Mouse (Mus musculus) intestine, postnatal 0 days (tissue): ENCODE data around the gene Pcca. TPM values are rescaled to one million over a fixed set of nuclear protein-coding genes. Genes with fewer than 3 reads are reported as not detected.
A peak's percentile ranks its signal among the peaks of the same experiment; 100 is the strongest.

Experiments used
- ATAC-seq: fragments of 200-750 bp; cut with Nextera tagmentation; 2 replicates; pipeline ENCODE4 v1.8.0; 2017; ENCODE audit warnings: mild to moderate bottlenecking, moderate TSS enrichment, moderate library complexity
- H3K27ac ChIP-seq: fragments of 300-500 bp; sonication (generic); 2 replicates; pipeline ENCODE4 v1.5.1; 2014; ENCODE audit warnings: mild to moderate bottlenecking, low read depth, low read length, moderate library complexity
- H3K27me3 ChIP-seq: fragments of 300-500 bp; sonication (generic); replicated peaks from 2 replicates; pipeline ENCODE4 v1.6.1; 2014; ENCODE audit warnings: low read length, mixed read lengths; ENCODE audit not compliant: control insufficient read depth, insufficient read depth
- H3K36me3 ChIP-seq: fragments of 300-500 bp; sonication (generic); 2 replicates; pipeline ENCODE4 v1.6.1; 2014; ENCODE audit warnings: mild to moderate bottlenecking, moderate library complexity; ENCODE audit not compliant: control insufficient read depth, insufficient read depth
- H3K4me1 ChIP-seq: fragments of 300-500 bp; sonication (generic); replicated peaks from 2 replicates; pipeline ENCODE4 v1.6.1; 2014; ENCODE audit warnings: antibody characterized with exemption, low read length, mixed read lengths; ENCODE audit not compliant: control insufficient read depth, insufficient read depth
- H3K4me2 ChIP-seq: fragments of 300-500 bp; sonication (generic); replicated peaks from 2 replicates; pipeline ENCODE4 v1.6.1; 2014; ENCODE audit warnings: low read depth, mild to moderate bottlenecking, moderate library complexity
- H3K4me3 ChIP-seq: fragments of 300-500 bp; sonication (generic); 2 replicates; pipeline ENCODE4 v1.5.1; 2014; ENCODE audit warnings: low read depth, low read length
- H3K9ac ChIP-seq: fragments of 300-500 bp; sonication (generic); 2 replicates; pipeline ENCODE4 v1.6.1; 2014; ENCODE audit warnings: mild to moderate bottlenecking, low read depth, low read length
- H3K9me3 ChIP-seq: fragments of 300-500 bp; sonication (generic); 2 replicates; pipeline ENCODE4 v1.6.1; 2016; ENCODE audit warnings: mixed run types; ENCODE audit not compliant: control insufficient read depth
- CTCF ChIP-seq: sonication (generic); IDR thresholded peaks from 2 replicates; pipeline ENCODE4 v1.5.1; 2016; ENCODE audit warnings: low read depth, mild to moderate bottlenecking, control low read depth, antibody characterized with exemption, moderate library complexity
- WGBS: fragments of 180-500 bp; shearing (Covaris S2); extraction: QIAGEN DNeasy Blood & Tissue Kit; methylation state at CpG from one replicate; pipeline ENCODE4 v1.1.7; 2014; 5-methylcytosine and 5-hydroxymethylcytosine counted together
- polyA plus RNA-seq: library from polyadenylated mRNA; unstranded; fragments of >200 nt; fragmentation: Nextera tagmentation; extraction: Ambion mirVana; gene quantifications from 2 replicates; pipeline ENCODE4 v1.2.1, GENCODE M21; 2015

The Pcca gene
- polyA plus RNA-seq, 1 experiment from 2014 or later, result 5.9 TPM

- Histone ChIP-seq H3K9ac (no peak overlapping the region), H3K4me2 (no peak overlapping the region), H3K4me3 (no peak overlapping the region), H3K27ac (peak overlapping the region; percentile 65; the same call in 1 of the 2 replicates), H3K27me3 (no peaks in the 10 kb centered on the region), H3K9me3 (no peaks in the 10 kb centered on the region), H3K36me3 (peaks cover 9% of the 10 kb centered on the region; the same call in 1 of the 2 replicates), H3K4me1 (peaks cover 4% of the 10 kb centered on the region)
- peak; percentile 80 for TF ChIP-seq CTCF
- WGBS, result 25% methylated on average over 4 of the region's 4 CpGs
- ATAC-seq, result peak; percentile 76
These were observed 368.8 kb downstream of the Pcca start for GRCm38 (mm10) chr14:122902884-122903283.

DNA sequence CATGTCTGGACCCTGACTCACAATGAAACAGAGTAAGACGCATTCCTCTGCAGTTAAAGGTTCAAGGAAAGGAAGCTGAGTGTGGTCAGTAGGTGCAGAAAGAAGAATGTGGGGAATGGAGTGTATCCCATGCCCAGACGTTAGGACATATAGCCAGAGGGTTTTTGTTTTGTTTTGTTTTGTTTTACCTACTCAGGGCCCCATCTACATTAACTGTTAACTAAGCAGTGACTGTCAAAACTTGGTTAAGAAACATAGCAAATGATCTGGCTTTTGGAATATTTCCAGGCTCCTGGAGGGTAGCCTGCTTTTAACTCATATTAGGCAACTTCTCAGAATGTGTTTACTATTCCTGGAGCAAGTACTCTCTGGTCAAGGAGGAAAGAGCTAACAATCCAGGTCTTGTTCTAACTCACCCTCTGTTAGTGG lies 369.8 kb downstream of the Pcca start:
- Histone ChIP-seq H3K4me3 (no peak overlapping the region), H3K36me3 (peaks cover 9% of the 10 kb centered on the region; the same call in 1 of the 2 replicates), H3K9me3 (no peaks in the 10 kb centered on the region), H3K4me1 (peaks cover 4% of the 10 kb centered on the region), H3K27ac (no peak overlapping the region), H3K4me2 (no peak overlapping the region), H3K9ac (no peak overlapping the region), H3K27me3 (no peaks in the 10 kb centered on the region)
- no peak for TF ChIP-seq CTCF
- 59% methylated on average over 2 of the region's 2 CpGs for WGBS
- ATAC-seq, result no peak

- Histone ChIP-seq H3K27ac (no peak overlapping the region), H3K4me2 (no peak overlapping the region), H3K4me3 (no peak overlapping the region), H3K36me3 (0 out of 2 replicates have a peak, but pooled peaks cover under 1% of the 10 kb centered on the region), H3K9me3 (no peaks in the 10 kb centered on the region), H3K4me1 (peaks cover 4% of the 10 kb centered on the region), H3K27me3 (no peaks in the 10 kb centered on the region), H3K9ac (no peak overlapping the region)
- WGBS, result 67% methylated on average over 1 of the region's 1 CpGs
- TF ChIP-seq CTCF, result no peak
- ATAC-seq, result no peak
These were observed 370.9 kb downstream of the Pcca start for GRCm38 (mm10) chr14:122905007-122905406.

- Histone ChIP-seq H3K4me1 (peaks cover 4% of the 10 kb centered on the region; the same call in 1 of the 2 replicates), H3K4me3 (no peak overlapping the region), H3K27ac (no peak overlapping the region), H3K4me2 (no peak overlapping the region), H3K36me3 (no peaks in the 10 kb centered on the region), H3K9me3 (no peaks in the 10 kb centered on the region), H3K27me3 (no peaks in the 10 kb centered on the region), H3K9ac (no peak overlapping the region)
- WGBS, result 82% methylated on average over 4 of the region's 4 CpGs
- ATAC-seq, result no peak
- TF ChIP-seq CTCF, result no peak
These were observed 374.0 kb downstream of the Pcca start for GRCm38 (mm10) chr14:122908075-122908474.

- Histone ChIP-seq H3K27me3 (no peaks in the 10 kb centered on the region), H3K4me3 (no peak overlapping the region), H3K9me3 (no peaks in the 10 kb centered on the region), H3K27ac (peak overlapping the region; percentile 36), H3K36me3 (no peaks in the 10 kb centered on the region), H3K4me1 (peaks cover 4% of the 10 kb centered on the region; the same call in 1 of the 2 replicates), H3K4me2 (peak overlapping the region; percentile 28; the same call in 1 of the 2 replicates), H3K9ac (no peak overlapping the region)
- TF ChIP-seq CTCF, result no peak
- ATAC-seq, result peak; percentile 73
- WGBS, result 32% methylated on average over 5 of the region's 5 CpGs
These were observed 375.4 kb downstream of the Pcca start for GRCm38 (mm10) chr14:122909368-122910091.

DNA sequence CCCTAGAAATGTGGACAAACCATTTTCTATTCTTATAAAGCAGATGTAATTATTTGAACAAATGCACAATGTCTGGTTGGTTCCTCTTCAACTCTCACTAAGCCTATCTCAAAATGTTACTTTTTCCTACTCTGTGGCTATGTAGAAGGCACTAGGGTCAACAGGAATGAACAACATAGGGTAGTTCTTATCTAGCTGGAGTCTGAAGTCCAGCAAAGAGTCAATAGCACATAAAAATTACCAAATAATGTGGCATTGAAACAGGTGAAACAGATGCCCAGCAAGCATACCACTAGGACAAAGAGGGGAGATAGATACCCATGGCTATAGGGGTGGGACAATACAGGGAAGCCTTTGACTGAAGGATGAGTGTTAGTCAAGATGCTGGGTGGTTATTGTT lies 377.1 kb downstream of the Pcca start:
- no peaks in the 10 kb centered on the region for H3K9me3 ChIP-seq
- H3K36me3 ChIP-seq, result no peaks in the 10 kb centered on the region
- no peak overlapping the region; the same call in 1 of the 2 replicates for H3K4me3 ChIP-seq
- no peak for TF ChIP-seq CTCF
- peaks cover 4% of the 10 kb centered on the region; the same call in 1 of the 2 replicates for H3K4me1 ChIP-seq
- 0 out of 2 replicates have a peak, but pooled peaks have one; percentile 18 for ATAC-seq
- H3K4me2 ChIP-seq, result peak overlapping the region; percentile 84
- no peak overlapping the region for H3K27ac ChIP-seq
- no peak overlapping the region for H3K9ac ChIP-seq
- H3K27me3 ChIP-seq, result no peaks in the 10 kb centered on the region
